Mouse (Mus musculus) C2C12 (cell line): ENCODE results near the gene Mettl4. TPM values are rescaled to one million over a fixed set of nuclear protein-coding genes. Genes with fewer than 3 reads are reported as not detected.

Experiments used
- H3K27me3 ChIP-seq: one replicate; pipeline ENCODE4 v1.6.1; 2011; ENCODE audit not compliant: control insufficient read depth, insufficient read depth, insufficient read length
- H3K36me3 ChIP-seq: one replicate; pipeline ENCODE4 v1.6.1; 2011; ENCODE audit not compliant: control insufficient read depth, insufficient read depth
- H3K4me3 ChIP-seq: one replicate; pipeline ENCODE4 v1.5.1; 2011; ENCODE audit warnings: mild to moderate bottlenecking, control low read depth; ENCODE audit not compliant: poor library complexity, insufficient read depth, severe bottlenecking
- H3K79me2 ChIP-seq: one replicate; pipeline ENCODE4 v1.6.1; 2011; ENCODE audit not compliant: control insufficient read depth, insufficient read depth
- H3K79me3 ChIP-seq: one replicate; pipeline ENCODE4 v1.6.1; 2011; ENCODE audit warnings: low read depth, control low read depth
- H3ac ChIP-seq: one replicate; pipeline ENCODE3; 2011; ENCODE audit warnings: low read depth; ENCODE audit not compliant: control insufficient read depth, insufficient read length
- CEBPB ChIP-seq: IDR thresholded peaks from one replicate; pipeline ENCODE4 v1.6.1; 2011; ENCODE audit warnings: low read depth, mild to moderate bottlenecking, control low read depth, moderate library complexity
- CTCF ChIP-seq: IDR thresholded peaks from one replicate; pipeline ENCODE4 v1.5.1; 2011; ENCODE audit not compliant: control insufficient read depth, insufficient read depth, insufficient read length
- FOSL1 ChIP-seq: IDR thresholded peaks from one replicate; pipeline ENCODE4 v1.8.0; 2011; ENCODE audit warnings: mild to moderate bottlenecking, low read length; ENCODE audit not compliant: poor library complexity, insufficient read depth, severe bottlenecking
- MAX ChIP-seq: IDR thresholded peaks from one replicate; pipeline ENCODE4 v1.6.1; 2011; ENCODE audit warnings: mild to moderate bottlenecking, control low read depth
- MYOD1 ChIP-seq: IDR thresholded peaks from one replicate; pipeline ENCODE4 v1.6.1; 2011; ENCODE audit warnings: low read depth; ENCODE audit not compliant: control insufficient read depth, insufficient read length
- MYOG ChIP-seq: IDR thresholded peaks from one replicate; pipeline ENCODE4 v1.6.1; 2011; ENCODE audit not compliant: control insufficient read depth, insufficient read length; ENCODE audit errors: extremely low read depth
- USF1 ChIP-seq: IDR thresholded peaks from one replicate; pipeline ENCODE4 v1.6.1; 2011; ENCODE audit warnings: low read depth, mild to moderate bottlenecking, control low read depth, moderate library complexity
- long read RNA-seq, 2 experiments: library from polyadenylated mRNA; unstranded; transcript quantifications; one replicate each; pipeline ENCODE4 v2.0.0; 2019 to 2020
- polyA plus RNA-seq: library from polyadenylated mRNA; unstranded; fragments of >200 nt; fragmentation: generic; extraction: Trizol; gene quantifications from one replicate; pipeline ENCODE4 v1.2.1, GENCODE M21; 2012; ENCODE audit warnings: missing spikeins

Mettl4 gene
- polyA plus RNA-seq = 3.5 TPM
- long read RNA-seq, experiment 1, partial matches to known transcripts = 0 of 5 reads
- long read RNA-seq, experiment 1, other reads (novel, unspliced or antisense) = 3 of 5 reads
- long read RNA-seq, experiment 2, full-length matches to known transcripts = 5 of 74 reads
- long read RNA-seq, experiment 2, partial matches to known transcripts = 14 of 74 reads
- long read RNA-seq, experiment 2, other reads (novel, unspliced or antisense) = 55 of 74 reads

DNA sequence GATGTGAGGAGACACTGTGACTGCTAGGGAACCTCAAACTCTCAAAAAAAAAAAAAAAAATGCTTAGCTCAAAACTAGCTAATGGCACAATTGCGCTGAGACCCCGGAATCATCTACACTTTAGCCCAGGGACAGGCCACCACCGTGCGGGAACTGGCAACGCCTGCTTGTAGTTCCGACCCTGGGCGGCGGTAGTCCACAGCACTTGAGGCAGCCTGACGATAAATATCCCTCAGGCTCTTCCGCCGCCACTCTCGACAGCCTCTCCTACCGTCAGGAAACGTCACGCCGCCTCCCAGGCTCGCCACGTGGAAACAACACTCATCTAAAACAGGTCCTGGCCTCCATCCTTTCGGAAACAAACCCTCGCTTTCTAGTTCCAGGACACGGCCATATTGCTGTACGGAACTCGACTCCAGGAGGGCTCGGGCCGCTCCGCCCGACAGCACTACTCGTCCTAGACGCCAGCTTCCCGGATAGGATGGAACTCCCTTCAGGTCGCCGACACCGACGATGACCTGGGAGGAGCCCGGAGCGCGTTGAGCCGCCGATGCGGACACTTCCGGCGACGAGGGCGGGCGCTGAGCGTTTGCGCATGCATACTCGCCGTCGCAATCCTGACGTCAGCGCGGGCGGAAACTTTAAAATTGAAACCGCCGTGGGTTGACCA lies at the start of gene Mettl4:
TSS of gene Mettl4 (minus strand) at position 554 of the 670 bp plus-strand sequence.
- Histone ChIP-seq H3K27me3 (no peaks in the 10 kb centered on the region), H3ac (peak within 1 kb of the TSS; percentile 96), H3K36me3 (peaks cover 7% of the 10 kb centered on the region), H3K79me2 (peaks cover 59% of the 10 kb centered on the region), H3K4me3 (peak within 1 kb of the TSS; percentile 68), H3K79me3 (peaks cover 23% of the 10 kb centered on the region)
- no peak for TF ChIP-seq MAX
- TF ChIP-seq FOSL1 = no peak
- no peak for TF ChIP-seq MYOD1
- TF ChIP-seq MYOG = no peak
- TF ChIP-seq USF1 = no peak

DNA sequence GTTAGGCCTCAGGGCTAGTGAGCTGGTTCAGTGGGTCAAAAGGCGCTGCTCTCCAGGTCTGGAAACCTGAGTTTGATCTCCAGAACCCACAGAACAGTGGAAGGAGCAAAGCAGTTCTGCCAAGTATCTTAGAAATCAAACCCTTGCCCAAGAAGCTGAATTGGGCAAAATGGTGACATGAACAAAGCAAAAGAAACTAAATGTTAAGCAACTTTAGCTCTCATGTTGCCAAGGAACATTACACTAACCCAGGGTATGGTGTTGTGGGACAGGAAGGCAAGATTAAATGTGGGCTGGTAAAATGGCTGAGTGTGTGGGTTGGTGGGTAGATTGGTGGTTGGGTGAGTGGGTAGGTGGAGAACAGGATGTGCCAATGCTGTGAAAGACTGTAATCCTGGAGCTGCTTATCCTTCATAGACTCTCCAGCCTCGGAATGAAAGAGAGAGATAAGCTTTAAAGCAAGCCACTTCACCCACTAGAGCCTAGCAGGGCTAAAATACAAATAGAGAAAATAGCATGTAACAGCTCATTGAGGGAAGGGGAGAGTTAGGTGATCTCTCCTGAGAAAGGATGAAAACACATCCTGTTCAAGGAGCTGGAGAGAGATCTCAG lies 29.2 kb upstream of the Mettl4 start:
- Histone ChIP-seq H3K4me3 (no peak overlapping the region), H3K36me3 (peaks cover 22% of the 10 kb centered on the region), H3K79me2 (no peaks in the 10 kb centered on the region), H3K79me3 (no peaks in the 10 kb centered on the region), H3ac (no peak overlapping the region), H3K27me3 (no peaks in the 10 kb centered on the region)
- TF ChIP-seq MYOD1 = no peak
- no peak for TF ChIP-seq MYOG
- no peak for TF ChIP-seq MAX
- TF ChIP-seq FOSL1 = no peak
- no peak for TF ChIP-seq USF1
- no peak for TF ChIP-seq CEBPB
- no peak for TF ChIP-seq CTCF

DNA sequence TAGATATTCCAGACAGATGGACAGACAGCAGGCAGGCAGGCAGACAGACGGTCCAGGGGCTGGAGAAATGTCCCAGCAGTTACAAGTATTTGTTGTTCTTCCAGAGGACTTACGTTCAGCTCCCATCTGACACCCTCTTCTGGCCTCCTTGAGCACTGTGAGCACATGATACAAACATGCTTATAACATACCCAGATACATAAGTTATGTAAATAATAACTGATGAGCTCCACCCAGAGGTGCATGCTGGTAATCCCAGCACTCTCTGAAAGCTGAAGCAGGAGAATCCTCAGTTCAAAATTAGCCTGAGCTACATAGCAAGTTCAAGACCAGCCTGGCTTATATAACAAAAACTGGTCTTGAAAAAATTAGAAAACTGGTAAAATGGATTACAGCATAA lies 18.7 kb upstream of the Mettl4 start:
- H3K79me3 ChIP-seq = no peaks in the 10 kb centered on the region
- H3K79me2 ChIP-seq = no peaks in the 10 kb centered on the region
- H3K4me3 ChIP-seq = no peak overlapping the region
- H3K27me3 ChIP-seq = no peaks in the 10 kb centered on the region
- H3K36me3 ChIP-seq = peaks cover 90% of the 10 kb centered on the region
- TF ChIP-seq MYOD1 = no peak
- TF ChIP-seq USF1 = no peak
- no peak for TF ChIP-seq MYOG
- TF ChIP-seq CEBPB = no peak
- TF ChIP-seq MAX = no peak
- no peak for TF ChIP-seq FOSL1
- TF ChIP-seq CTCF = no peak
- no peak overlapping the region for H3ac ChIP-seq

DNA sequence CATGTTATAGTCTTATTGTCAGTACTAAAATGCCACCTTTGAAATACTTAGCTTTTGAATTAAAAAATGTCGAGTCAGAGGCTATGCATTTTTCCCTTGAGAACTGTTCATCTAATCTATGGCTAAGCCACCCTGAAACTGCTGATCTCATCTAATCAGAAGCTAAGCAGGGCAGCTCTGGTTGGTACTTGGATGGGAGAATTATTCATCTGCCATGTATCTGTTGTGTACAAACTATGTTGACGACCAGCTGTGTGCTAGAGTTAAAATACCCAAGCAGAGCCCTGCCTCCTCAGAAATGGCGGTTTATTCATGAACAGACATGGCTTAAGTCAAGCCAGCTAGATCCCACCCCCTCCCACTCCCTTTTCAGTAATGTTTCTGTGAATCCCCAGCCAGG lies 14.9 kb upstream of the Mettl4 start:
- H3ac ChIP-seq = no peak overlapping the region
- no peak overlapping the region for H3K4me3 ChIP-seq
- TF ChIP-seq MYOD1 (no peak), FOSL1 (no peak), CTCF (no peak), MYOG (no peak), CEBPB (no peak), USF1 (no peak), MAX (no peak)
- no peaks in the 10 kb centered on the region for H3K79me3 ChIP-seq
- no peaks in the 10 kb centered on the region for H3K79me2 ChIP-seq
- H3K36me3 ChIP-seq = peaks cover 65% of the 10 kb centered on the region
- no peaks in the 10 kb centered on the region for H3K27me3 ChIP-seq

DNA sequence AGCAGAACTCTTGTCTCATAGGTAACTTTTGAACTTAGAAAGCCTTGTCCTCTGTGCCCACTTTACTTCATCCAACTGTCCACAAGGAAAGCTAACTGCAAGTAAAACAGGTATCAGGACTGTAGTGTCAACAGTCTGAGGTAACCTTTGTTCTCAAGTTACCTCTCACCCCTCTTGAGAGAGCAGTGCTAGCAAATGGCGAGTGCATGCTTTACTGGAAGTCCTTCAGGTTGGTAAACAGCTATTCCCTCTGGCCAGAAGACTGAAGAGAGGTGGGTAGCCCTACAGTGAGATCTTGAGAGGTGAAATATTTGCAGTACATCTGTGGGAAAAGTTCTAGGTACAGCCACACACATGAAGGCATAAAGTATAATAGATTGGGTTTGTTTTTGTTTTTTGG lies 14.2 kb upstream of the Mettl4 start:
- H3K79me2 ChIP-seq = no peaks in the 10 kb centered on the region
- no peak overlapping the region for H3K4me3 ChIP-seq
- TF ChIP-seq MYOG = no peak
- TF ChIP-seq FOSL1 = no peak
- no peaks in the 10 kb centered on the region for H3K79me3 ChIP-seq
- H3ac ChIP-seq = no peak overlapping the region
- H3K27me3 ChIP-seq = no peaks in the 10 kb centered on the region
- H3K36me3 ChIP-seq = peaks cover 62% of the 10 kb centered on the region

DNA sequence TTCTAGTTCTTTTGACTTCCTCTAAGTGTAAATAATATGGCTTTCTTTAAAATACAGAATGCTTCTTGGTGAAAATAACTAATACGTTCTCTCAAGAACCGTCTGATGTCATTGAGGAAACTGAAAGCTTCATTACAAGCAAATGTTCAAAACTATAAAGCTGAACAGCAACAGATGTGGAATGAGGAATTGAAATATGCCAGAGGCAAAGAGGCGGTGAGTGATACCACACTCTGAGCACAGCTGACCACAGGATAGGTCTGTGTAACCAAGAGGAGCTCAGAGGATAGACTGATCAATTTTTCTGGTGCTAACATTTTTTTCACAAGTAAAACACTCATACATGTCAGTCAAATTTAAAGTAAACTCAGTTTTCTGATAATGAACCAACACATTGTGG lies 12.6 kb upstream of the Mettl4 start:
- no peak overlapping the region for H3ac ChIP-seq
- H3K36me3 ChIP-seq = peaks cover 59% of the 10 kb centered on the region
- H3K4me3 ChIP-seq = no peak overlapping the region
- TF ChIP-seq MYOD1 = no peak
- TF ChIP-seq CEBPB = no peak
- no peak for TF ChIP-seq MYOG
- TF ChIP-seq MAX = no peak
- no peak for TF ChIP-seq FOSL1
- no peaks in the 10 kb centered on the region for H3K27me3 ChIP-seq
- no peaks in the 10 kb centered on the region for H3K79me3 ChIP-seq
- no peaks in the 10 kb centered on the region for H3K79me2 ChIP-seq
